Mouse (Mus musculus): Measurements from ENCODE around the gene Gm20695. TPM values are rescaled to one million over a fixed set of nuclear protein-coding genes. Genes with fewer than 3 reads are reported as not detected.

Gene Gm20695
- polyA plus RNA-seq, 1 experiment from 2014 or later: 2.9 TPM

DNA sequence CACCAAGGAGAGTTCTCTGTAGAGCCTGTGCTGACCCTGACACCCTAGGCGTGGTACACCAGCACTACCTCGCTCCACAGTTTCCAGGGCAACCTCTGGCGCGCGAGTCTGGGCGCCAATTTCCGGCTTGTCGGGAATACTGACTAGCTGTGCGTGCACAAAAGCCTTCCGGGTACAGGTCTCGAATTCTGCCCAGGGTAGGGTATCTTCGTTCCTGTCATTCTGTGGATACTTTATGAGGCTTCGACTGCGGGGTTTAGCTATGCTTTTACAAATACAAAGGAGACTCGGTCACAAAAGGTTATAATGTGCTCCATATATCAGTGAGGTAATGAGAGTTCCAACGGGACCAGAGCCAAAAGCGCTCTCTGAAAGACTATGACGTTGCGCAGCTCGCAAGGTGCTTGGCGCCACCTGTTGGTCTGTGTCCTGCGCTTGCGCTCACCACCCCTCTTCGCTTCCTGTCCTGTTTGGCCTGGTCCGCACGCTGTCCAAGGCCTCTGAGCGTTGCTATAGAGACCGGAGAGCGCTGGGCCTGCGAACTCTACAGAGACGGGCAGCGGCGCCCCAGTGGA, 24.2 kb downstream of the Gm20695 start, which contains the start of the genes 1700037C18Rik and Cluap1:
TSS of gene 1700037C18Rik (minus strand) at position 153 of the 575 bp plus-strand sequence.
TSS of gene Cluap1 (plus strand) at position 265 of the 575 bp plus-strand sequence.
- under 1% methylated on average over 33 of the region's 33 CpGs for WGBS
- H3K4me3 ChIP-seq: peak within 1 kb of the TSS; percentile 75
- peaks cover 45% of the 10 kb centered on the region for H3K36me3 ChIP-seq (replicated peaks)
- peaks cover 19% of the 10 kb centered on the region for H3K4me1 ChIP-seq
- H3K27me3 ChIP-seq (replicated peaks): no peaks in the 10 kb centered on the region
- no peaks in the 10 kb centered on the region for H3K9me3 ChIP-seq
- peak within 1 kb of the TSS; percentile 85 for H3K27ac ChIP-seq
- H3K9ac ChIP-seq: peak within 1 kb of the TSS; percentile 83
- peak within 1 kb of the TSS; percentile 68 for H3K4me2 ChIP-seq
- peak; percentile 96 for ATAC-seq (replicated peaks)

DNA sequence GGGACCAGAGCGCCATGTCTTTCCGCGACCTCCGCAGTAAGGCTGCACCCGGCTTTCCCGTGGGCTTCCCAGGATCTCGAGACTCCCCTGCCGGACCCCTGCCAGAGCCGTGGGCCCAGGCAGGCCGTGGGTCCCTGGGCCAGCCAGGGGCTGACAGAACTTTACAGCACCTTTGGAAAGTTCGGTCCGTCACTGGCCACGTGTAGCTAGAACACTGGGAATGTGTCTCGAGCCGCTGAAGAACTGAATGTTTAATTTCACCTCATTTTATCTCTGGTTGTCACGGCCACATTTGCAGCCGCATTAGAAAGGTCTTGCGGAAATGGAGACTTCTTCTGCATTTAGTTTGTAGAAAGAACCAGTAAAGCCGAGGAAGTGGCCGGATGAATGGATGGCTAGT, 24.7 kb downstream of the Gm20695 start:
- H3K4me1 ChIP-seq: peaks cover 19% of the 10 kb centered on the region
- ATAC-seq (replicated peaks): no peak
- H3K4me2 ChIP-seq: peak overlapping the region; percentile 68
- no peaks in the 10 kb centered on the region for H3K27me3 ChIP-seq (replicated peaks)
- H3K9ac ChIP-seq: peak overlapping the region; percentile 83
- peak overlapping the region; percentile 85 for H3K27ac ChIP-seq
- 9% methylated on average over 20 of the region's 20 CpGs for WGBS
- peaks cover 46% of the 10 kb centered on the region for H3K36me3 ChIP-seq (replicated peaks)
- H3K9me3 ChIP-seq: no peaks in the 10 kb centered on the region
- peak overlapping the region; percentile 75 for H3K4me3 ChIP-seq

DNA sequence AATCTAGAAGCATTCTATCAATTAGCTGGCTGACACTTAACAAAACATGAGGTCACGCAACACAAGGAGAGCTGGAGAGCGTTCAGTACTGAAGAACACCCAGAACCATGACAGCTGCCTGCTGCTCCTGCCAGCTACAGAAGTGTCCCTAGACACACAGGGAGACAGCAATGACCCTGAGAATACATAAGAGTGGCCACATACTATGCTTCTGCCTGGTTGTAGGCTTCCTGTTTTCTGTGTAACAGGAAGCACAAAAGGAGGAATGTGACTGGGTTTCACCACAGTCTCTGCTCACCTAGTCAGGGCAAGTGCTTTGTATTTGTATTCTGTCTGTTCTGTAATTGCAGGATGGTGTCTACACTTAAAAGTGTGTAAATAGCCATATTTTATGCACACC, 36.3 kb downstream of the Gm20695 start:
- H3K36me3 ChIP-seq (replicated peaks): peaks cover 51% of the 10 kb centered on the region
- ATAC-seq (replicated peaks): no peak
- no peak overlapping the region for H3K4me3 ChIP-seq
- H3K9me3 ChIP-seq: no peaks in the 10 kb centered on the region
- WGBS: 94% methylated on average over 2 of the region's 2 CpGs
- no peaks in the 10 kb centered on the region for H3K27me3 ChIP-seq (replicated peaks)
- H3K27ac ChIP-seq: no peak overlapping the region
- no peak overlapping the region for H3K4me2 ChIP-seq
- H3K9ac ChIP-seq: no peak overlapping the region
- no peaks in the 10 kb centered on the region for H3K4me1 ChIP-seq

DNA sequence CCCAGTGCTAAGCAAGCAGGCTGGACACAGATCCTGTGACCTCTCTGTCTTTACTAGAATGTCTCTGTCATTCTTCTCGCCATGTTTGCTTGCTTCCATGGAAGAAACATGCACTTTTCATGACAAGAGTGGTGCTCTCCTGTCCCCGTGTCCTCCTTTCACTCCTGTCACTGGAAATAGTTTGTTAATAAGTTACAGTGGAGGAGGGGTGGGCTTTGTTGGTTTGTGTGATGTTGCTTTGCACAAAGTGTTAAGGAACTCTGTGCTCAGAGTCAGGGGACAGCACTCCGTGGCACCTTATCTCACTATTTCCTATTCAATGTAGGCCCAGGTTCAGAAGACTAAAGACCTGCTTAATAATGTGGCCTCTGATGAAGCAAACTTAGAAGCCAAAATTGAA, 39.1 kb downstream of the Gm20695 start:
- H3K9me3 ChIP-seq: no peaks in the 10 kb centered on the region
- H3K27me3 ChIP-seq (replicated peaks): no peaks in the 10 kb centered on the region
- no peak for ATAC-seq (replicated peaks)
- H3K4me2 ChIP-seq: no peak overlapping the region
- H3K4me3 ChIP-seq: no peak overlapping the region
- H3K9ac ChIP-seq: no peak overlapping the region
- H3K36me3 ChIP-seq (replicated peaks): peaks cover 53% of the 10 kb centered on the region
- WGBS: 98% methylated on average over 3 of the region's 3 CpGs
- H3K27ac ChIP-seq: no peak overlapping the region
- H3K4me1 ChIP-seq: no peaks in the 10 kb centered on the region

DNA sequence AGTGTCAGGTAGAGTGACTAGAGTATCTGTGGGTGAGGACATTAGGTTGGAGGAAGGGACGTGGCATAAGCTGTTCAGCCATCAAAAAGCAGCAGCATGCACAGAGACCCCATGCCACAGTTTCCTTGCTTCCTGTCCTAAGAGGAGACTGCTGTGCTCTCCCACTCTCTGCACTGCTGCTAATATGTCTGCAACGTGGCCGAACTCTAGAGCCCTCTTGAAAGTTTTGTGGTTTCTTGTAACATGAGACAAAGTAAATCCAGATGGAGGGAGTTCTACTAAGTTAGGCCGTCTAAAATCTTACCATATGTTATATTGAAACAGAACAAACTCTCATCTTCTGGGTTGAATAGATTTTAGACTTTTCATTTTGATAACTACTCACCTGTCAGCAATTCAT, 39.5 kb downstream of the Gm20695 start:
- Histone ChIP-seq H3K9ac (no peak overlapping the region), H3K4me3 (no peak overlapping the region), H3K27ac (no peak overlapping the region), H3K4me1 (no peaks in the 10 kb centered on the region), H3K9me3 (no peaks in the 10 kb centered on the region), H3K27me3 (replicated peaks) (no peaks in the 10 kb centered on the region), H3K4me2 (no peak overlapping the region), H3K36me3 (replicated peaks) (peaks cover 55% of the 10 kb centered on the region)
- WGBS: 92% methylated on average over 4 of the region's 4 CpGs
- ATAC-seq (replicated peaks): no peak

DNA sequence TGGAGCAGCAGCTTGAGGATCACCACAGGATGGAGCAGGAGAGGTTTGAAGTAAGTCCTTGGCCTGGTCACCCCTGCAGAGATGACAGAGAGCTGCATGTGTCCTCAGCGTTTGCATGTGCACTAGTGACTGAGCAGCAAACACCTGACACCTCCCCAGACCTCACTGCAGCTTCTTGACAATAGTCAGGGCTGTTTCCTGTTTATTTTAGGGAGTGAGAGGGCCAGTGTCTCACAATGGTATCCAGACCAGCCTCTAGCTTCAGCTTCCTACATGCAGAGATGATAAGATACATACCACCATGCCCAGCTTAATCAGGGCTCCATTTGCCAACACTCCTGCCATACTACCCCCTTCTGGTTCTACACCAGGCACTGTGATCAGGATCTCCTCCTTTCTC, 44.1 kb downstream of the Gm20695 start:
- Histone ChIP-seq H3K4me1 (no peaks in the 10 kb centered on the region), H3K4me3 (no peak overlapping the region), H3K9ac (no peak overlapping the region), H3K27me3 (replicated peaks) (no peaks in the 10 kb centered on the region), H3K9me3 (no peaks in the 10 kb centered on the region), H3K27ac (no peak overlapping the region), H3K36me3 (replicated peaks) (peaks cover 58% of the 10 kb centered on the region), H3K4me2 (no peak overlapping the region)
- whole genome bisulfite sequencing: 75% methylated on average over 1 of the region's 1 CpGs
- no peak for ATAC-seq (replicated peaks)

DNA sequence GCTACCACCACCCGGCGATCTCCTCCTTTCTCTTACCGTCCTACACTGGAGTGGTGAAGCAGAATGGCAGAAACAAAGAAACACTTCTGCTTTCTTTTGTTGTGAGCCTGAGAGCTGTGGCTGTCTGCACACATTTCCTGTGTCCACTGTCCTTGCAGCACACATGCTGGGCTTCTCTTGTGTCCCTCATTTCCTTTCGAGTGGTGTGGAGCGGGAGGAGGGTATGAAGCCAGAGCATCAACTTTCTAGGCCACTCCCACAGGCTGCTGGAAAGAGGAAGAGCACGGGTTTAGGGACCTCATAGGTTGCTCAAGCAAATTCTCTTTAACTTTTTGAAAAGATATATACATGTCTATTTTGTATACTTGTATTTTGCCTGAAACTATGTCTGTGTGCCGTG, 44.7 kb downstream of the Gm20695 start:
- no peak for ATAC-seq (replicated peaks)
- Histone ChIP-seq H3K27me3 (replicated peaks) (no peaks in the 10 kb centered on the region), H3K36me3 (replicated peaks) (peaks cover 60% of the 10 kb centered on the region), H3K9ac (no peak overlapping the region), H3K27ac (no peak overlapping the region), H3K4me2 (no peak overlapping the region), H3K4me1 (no peaks in the 10 kb centered on the region), H3K9me3 (no peaks in the 10 kb centered on the region), H3K4me3 (no peak overlapping the region)
- 74% methylated on average over 7 of the region's 7 CpGs for WGBS

DNA sequence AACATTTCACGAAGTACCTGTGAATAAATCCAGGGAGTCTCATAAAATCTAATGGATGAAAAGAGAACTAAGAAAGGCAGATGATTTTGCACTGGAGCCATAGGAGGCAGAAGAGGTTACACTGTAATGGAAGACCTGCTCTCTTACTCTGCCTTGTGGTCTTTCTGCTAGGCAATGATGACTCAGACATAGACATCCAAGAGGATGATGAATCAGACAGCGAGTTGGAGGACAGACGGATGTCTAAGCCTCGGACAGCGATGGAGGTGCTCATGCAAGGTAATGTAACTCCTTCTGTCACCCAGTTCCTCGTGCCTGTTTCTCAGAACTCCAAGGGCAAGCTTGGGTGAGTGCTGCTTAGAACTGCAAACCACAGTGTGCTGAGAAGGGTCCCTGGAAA, 49.1 kb downstream of the Gm20695 start:
- Histone ChIP-seq H3K4me2 (no peak overlapping the region), H3K9ac (no peak overlapping the region), H3K9me3 (no peaks in the 10 kb centered on the region), H3K4me1 (no peaks in the 10 kb centered on the region), H3K27me3 (replicated peaks) (no peaks in the 10 kb centered on the region), H3K27ac (no peak overlapping the region), H3K36me3 (replicated peaks) (peaks cover 47% of the 10 kb centered on the region), H3K4me3 (no peak overlapping the region)
- ATAC-seq (replicated peaks): no peak
- 94% methylated on average over 6 of the region's 6 CpGs for WGBS

DNA sequence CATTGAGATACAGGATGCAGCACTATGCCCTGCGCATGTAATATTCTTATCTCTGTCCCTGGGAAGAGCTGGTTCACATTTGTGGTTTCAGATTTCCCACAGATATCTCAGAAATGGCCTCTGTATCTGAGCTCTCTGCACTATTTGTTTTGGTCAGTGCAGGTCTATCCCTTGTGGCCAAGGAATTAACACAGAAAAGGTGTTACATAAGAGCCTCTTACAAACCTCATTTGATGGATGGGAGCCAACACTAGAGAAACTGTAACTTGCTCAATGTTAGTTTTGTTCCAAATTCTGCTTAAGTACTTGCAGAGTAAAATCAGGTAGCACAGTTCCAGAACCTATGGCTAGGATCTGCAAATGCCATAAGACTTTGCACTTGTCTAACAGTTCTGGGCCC, 49.6 kb downstream of the Gm20695 start:
- Histone ChIP-seq H3K36me3 (replicated peaks) (peaks cover 45% of the 10 kb centered on the region), H3K27ac (no peak overlapping the region), H3K4me2 (no peak overlapping the region), H3K9ac (no peak overlapping the region), H3K4me3 (no peak overlapping the region), H3K27me3 (replicated peaks) (no peaks in the 10 kb centered on the region), H3K9me3 (no peaks in the 10 kb centered on the region), H3K4me1 (no peaks in the 10 kb centered on the region)
- no peak for ATAC-seq (replicated peaks)
- 98% methylated on average over 1 of the region's 1 CpGs for WGBS

DNA sequence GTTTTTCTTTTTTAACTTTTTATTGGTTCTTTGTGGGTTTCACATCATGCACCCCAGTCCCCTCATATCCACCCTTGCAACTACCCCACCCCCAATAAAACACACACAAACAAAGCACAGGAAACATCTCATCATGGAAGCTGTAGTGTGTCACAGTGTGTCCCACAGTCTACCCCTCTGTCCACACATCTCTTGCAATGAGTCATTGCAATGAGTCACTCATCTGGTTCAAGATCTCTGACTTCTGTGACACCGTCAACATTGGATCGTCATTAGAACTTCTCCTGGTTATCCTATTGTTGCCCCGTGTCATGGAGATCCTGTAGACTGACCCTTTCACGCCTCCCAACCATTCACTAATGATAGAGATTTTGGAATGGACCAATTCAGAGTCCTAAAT, 50.3 kb downstream of the Gm20695 start:
- 90% methylated on average over 4 of the region's 4 CpGs for WGBS
- Histone ChIP-seq H3K27me3 (replicated peaks) (no peaks in the 10 kb centered on the region), H3K9me3 (no peaks in the 10 kb centered on the region), H3K4me3 (no peak overlapping the region), H3K36me3 (replicated peaks) (peaks cover 44% of the 10 kb centered on the region), H3K4me2 (no peak overlapping the region), H3K4me1 (no peaks in the 10 kb centered on the region), H3K9ac (no peak overlapping the region), H3K27ac (no peak overlapping the region)
- no peak for ATAC-seq (replicated peaks)

DNA sequence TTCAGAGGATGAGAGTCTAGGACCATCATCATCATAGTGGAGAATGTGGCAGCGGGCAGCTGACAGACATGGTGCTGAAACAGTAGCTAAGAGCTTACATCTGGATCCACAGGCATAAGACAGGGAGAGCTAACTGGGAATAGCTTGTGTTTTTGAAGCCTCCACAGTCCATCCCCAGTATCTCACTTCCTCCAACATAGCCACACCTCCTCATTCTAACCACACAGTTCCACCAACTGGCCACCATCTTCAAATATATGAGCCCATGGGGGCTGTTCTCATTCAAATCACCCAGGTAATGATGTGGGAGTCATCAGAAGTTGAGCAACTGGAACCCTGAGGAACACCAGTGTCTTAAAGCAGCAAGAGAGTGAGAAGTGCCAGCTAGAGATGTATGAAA, 66.7 kb downstream of the Gm20695 start:
- WGBS: 90% methylated on average over 1 of the region's 1 CpGs
- Histone ChIP-seq H3K9ac (no peak overlapping the region), H3K27ac (no peak overlapping the region), H3K4me2 (no peak overlapping the region), H3K4me3 (no peak overlapping the region), H3K4me1 (no peaks in the 10 kb centered on the region), H3K9me3 (no peaks in the 10 kb centered on the region), H3K27me3 (replicated peaks) (no peaks in the 10 kb centered on the region), H3K36me3 (replicated peaks) (no peaks in the 10 kb centered on the region)
- no peak for ATAC-seq (replicated peaks)

DNA sequence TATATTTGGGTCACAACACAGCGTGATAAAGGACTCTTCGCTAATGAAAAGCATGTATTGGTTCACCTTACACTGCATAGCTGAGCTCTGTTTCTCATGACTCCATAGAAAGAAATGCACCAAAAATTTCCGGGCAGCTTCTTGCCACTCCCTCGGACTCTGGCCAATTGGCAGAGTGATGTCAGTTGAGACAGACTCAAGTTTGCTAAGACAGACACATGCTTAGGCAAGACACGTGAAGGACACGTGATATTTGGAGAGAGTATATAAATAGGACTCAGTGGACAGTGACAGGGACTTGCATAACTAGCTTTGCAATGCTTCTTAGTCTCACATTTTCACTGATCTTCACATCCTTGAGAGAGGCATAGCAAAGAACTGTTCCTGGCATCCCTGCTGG, 71.9 kb downstream of the Gm20695 start:
- Histone ChIP-seq H3K27me3 (replicated peaks) (no peaks in the 10 kb centered on the region), H3K4me1 (no peaks in the 10 kb centered on the region), H3K4me3 (no peak overlapping the region), H3K36me3 (replicated peaks) (no peaks in the 10 kb centered on the region), H3K9me3 (no peaks in the 10 kb centered on the region), H3K4me2 (no peak overlapping the region), H3K27ac (no peak overlapping the region), H3K9ac (no peak overlapping the region)
- ATAC-seq (replicated peaks): no peak
- 87% methylated on average over 6 of the region's 6 CpGs for WGBS

DNA sequence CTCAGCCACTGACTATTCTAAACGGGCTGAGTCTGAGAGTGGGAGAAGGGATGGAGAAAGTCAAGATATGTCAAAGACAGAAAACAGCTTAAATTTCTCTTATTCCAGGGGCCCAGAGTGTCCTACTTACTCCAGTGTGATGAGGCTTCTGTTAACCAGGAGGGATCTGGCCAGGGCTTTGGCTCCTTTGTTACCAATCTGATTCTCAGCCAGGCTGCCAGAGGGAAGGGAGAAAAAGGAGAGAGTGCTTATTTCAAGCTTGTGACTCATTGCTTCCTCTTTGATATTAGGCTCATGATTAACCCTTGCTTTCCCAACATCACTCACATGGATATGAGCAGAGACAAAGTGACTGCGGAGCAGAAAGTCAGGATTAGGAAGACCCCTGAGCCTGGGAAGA, 74.8 kb downstream of the Gm20695 start:
- Histone ChIP-seq H3K4me2 (no peak overlapping the region), H3K9me3 (no peaks in the 10 kb centered on the region), H3K9ac (no peak overlapping the region), H3K4me3 (no peak overlapping the region), H3K36me3 (replicated peaks) (no peaks in the 10 kb centered on the region), H3K27me3 (replicated peaks) (no peaks in the 10 kb centered on the region), H3K27ac (no peak overlapping the region), H3K4me1 (no peaks in the 10 kb centered on the region)
- 77% methylated on average over 2 of the region's 2 CpGs for WGBS
- ATAC-seq (replicated peaks): no peak

All from midbrain, embryonic 15.5 days (tissue).